Mouse (Mus musculus): ENCODE results near the gene Cep57. TPM values are rescaled to one million over a fixed set of nuclear protein-coding genes. Genes with fewer than 3 reads are reported as not detected.

Gene Cep57
- 1 to 10 TPM; 4.4 to 4.9 TPM for total RNA-seq (2021)
- long read RNA-seq, experiment 1, partial matches to known transcripts, result 0 of 1 reads
- long read RNA-seq, experiment 1, other reads (novel, unspliced or antisense), result 1 of 1 reads
- long read RNA-seq, experiment 2, partial matches to known transcripts, result 0 of 6 reads
- long read RNA-seq, experiment 2, other reads (novel, unspliced or antisense), result 1 of 6 reads

DNA sequence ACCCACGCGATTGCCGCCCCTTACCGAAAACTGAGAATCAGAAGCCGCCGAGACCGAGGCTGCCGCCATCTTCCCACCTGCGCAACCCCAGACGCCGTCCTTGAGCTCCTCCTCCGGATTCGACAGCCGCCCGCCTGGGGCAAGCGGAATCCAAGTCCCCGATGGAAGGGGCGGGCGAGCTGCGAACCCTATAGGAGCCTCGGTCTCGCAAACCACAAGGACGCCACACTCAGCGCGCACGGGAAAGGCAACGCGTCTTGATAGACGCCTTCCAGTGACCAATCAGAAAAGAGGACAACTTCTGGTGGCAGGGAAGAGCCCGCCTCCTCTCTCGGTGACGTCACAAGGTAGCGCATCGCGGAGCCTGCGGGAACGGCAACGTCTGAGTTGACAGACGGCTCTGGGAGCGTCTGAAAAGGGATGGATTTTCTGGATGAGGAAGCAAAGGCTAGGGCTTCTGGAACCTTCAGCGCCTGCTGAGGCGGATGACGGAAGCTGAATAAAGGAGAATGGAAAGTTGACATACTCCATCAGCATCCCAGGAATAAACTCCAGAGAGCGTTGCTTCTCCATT lies at the start of gene Cep57:
TSS of gene Cep57 (minus strand) at position 276 of the 574 bp plus-strand sequence.
- DNase-seq (ENCODE audit: low spot score), result peak; percentile 96

DNA sequence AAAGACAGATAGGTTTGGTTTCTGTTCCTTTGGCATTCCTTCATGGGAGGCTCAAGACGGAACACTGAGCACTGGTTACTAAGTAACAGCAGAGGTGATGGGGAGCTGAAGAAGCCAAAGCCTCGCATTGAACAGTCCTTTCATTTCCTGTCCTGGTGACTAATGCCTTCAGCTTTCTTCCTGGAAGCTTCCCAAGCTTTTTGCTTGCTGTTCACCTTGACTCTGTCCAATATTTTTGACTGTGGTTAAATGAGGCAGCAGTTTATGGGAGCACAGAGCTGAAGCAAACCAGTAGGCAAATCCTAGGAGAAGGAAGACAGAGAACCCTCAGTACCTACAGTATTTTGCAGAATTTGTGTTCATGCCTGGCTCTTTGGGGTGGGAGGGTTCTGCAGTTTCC lies 48.4 kb upstream of the Cep57 start:
- DNase-seq (ENCODE audit: low spot score), result peak; percentile 22

DNA sequence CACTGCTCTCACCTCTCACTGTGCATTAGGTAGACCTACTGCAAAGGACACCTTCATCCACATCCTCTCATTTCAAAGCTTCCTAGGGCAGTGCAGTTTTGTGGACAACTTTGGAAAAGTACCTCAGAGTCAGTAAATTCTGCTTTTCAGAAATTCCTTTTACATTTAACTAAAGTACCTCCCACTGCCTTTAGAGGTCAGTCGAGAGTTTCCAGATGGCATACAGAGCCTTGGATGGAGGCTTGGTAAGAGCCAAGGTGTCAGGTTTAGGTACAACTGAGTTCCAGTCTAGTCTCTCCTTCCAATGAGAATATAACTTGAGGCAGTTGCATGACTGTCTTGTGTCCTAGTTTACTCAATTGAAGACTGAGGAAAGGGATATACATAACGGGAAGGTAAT lies 47.5 kb upstream of the Cep57 start:
- no peak for DNase-seq (ENCODE audit: low spot score)

DNA sequence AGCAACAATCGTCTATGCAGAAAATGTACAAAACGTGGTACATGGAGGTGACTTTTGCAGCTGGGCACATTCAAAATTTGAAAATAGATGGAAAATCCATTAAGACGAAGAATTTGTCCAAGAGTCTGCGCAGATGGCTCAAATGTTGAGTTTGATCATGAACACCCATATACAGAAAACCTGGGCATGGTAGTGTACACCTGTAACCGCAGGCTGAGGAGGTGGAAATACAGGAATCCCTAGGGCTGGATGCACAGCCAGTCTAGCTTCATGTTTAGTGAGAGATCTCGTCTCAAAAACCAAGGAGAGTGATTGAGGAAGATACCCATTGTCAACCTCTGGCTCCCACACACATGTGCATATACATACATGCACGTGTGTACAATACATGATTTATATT lies 44.7 kb upstream of the Cep57 start:
- no peak for DNase-seq (ENCODE audit: low spot score)

DNA sequence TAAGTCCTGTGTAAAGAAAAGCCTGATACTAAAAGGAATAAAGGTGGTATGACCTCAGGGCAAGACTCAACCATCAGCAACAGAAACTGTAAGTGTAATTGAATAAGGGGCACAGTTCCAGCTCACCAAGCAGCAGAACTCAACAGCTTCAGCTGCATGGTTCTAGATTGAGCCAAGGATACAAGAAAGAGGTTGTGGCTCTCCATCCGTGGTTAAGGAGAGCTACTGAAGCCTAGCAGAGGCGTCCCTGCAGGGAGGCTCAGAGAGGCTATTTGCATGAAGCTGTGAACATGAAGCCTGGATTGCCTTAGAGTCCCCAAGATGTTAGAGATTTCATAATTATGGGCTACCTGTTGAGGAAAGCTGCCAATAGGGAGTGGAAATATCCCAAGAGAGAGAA lies 40.7 kb upstream of the Cep57 start:
- no peak for DNase-seq (ENCODE audit: low spot score)

DNA sequence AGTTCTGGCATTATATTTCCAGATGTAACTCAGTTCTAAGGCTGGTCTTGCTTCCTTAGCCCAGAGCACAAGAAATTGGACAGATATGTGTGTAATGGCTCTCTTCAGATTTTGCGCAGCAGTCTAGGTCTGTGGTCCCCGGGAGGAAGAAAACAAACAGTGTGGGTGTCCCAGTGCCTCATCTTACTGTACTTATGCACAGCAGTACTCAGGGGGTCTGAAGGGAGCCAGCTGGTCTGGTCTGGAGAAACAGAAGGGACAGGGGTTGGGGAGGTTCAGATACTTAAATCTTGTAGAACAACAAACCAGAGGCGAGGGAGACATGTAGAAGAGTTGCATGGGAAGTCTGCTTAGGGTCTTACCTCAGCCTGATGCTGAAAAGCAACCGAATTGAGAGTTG lies 29.9 kb upstream of the Cep57 start:
- no peak for DNase-seq (ENCODE audit: low spot score)

DNA sequence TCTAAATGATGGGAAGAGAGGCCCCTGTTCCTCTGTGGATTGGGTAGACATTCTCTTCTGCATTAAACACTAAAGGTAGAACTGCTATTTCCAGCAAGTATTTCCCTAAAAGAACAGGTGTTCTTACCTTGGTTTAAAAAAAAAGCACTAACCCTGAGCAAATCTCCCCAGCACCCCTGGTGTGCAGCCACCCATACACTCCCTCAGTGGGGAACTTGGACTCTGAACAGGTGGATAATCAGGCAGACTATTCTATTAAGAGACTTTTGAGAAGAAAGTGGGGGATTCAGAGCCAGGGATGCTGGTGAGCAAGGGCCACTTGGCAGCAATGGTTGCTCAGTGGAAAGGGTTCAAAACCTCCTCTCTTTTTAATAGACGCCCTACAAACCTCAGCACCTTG lies 29.3 kb upstream of the Cep57 start:
- no peak for DNase-seq (ENCODE audit: low spot score)

DNA sequence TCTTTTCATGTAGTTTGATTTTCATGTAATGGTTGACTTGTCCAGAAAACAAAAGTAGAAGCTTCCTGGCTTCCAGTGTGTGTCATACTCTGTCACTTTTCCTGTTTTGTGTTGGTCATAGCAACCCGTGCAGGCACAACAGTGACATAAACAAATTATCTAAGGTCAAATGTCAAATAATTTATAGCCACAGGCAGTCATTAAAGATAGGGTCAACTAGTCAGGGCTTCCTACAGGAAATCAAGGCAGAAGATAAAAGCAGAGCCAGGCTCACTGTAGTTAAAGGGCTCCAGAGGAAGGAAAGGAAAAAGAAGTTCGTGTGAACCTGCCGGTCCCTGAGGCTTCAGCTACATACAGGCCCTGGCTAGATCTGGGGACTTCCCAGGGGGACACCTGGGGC lies 27.0 kb upstream of the Cep57 start:
- DNase-seq (ENCODE audit: low spot score), result no peak

DNA sequence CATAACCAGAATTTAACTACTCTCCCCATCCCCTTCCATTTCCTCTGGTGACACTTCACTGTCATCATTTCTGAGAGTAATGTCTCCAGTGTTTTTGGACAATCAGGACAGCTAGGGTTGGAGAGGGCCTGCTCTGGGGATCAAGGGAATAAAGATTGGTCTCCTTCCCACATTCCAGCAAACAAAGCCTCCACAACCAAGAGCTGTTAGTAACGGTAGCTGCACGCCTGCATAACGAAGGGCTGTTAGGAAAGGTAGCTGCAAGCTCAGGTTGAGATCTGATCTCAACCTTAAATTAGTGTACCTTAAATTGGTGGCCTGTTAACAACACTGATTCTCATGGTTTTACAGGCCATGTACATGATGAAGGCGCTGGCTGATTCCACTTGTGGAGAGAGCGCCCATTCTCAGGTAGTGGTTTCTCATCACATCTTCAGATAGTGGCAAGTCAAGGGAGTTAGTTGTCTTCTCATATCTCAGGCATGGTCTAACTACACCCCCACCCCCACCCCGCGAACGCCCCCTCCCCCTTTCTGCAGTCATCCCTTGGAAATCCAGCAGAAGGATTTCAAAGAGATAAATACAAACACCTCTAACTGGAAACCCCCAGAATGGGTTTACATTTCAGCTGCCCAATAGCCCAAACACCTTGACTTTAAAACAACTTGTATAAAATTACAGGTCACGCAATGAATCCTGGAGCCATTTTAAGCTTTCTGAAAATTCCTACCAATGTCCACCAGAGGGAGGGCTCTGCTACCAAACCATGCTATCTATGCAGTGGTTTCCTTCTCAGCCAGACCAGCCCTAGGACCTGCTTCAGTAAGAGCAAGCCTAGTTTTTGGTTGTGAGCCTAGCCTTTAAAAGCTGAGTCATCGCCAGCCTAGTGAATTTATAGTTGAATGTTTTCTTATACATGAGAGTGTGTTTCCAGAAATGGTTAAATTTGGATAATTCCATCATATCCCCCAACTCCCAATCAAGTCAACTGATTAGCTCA lies 21.9 kb upstream of the Cep57 start:
- DNase-seq (ENCODE audit: low spot score), result peak; percentile 27

DNA sequence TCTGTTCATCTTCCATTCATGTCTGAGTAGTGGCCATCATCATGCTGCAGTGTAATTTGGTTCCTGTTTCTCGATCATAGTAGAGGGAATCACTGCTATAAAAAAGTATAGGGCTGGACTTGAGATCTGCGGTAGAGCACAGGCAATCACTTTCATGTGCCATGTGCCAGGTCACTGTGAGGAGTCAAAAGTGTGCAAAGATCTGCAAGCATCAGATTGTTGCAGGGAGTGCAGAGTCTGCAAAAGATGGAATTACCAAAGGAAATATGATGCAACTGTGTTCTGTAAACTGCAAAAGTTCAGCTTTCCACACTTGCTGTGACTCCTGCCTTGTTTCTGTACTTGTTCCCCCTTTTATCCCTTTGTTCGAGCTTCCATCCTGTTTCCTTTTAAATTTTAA lies 20.7 kb upstream of the Cep57 start:
- no peak for DNase-seq (ENCODE audit: low spot score)

DNA sequence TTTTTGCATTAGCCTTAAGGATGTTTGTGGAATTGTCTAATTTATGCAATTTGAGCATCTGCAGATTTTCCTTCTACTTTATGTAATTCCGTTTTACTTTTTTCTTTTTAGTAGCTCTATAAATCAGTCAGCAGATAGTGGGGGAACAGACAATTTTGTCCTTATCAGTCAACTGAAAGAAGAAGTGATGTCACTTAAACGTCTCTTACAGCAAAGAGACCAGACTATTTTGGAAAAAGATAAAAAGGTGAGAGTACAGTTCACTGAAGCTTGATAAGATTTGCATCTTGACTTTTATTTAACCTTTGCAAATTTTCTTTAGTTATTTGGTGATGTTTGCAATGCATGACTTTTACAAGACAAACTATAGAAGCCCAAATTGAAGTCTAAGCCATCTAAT lies 9.8 kb upstream of the Cep57 start:
- no peak for DNase-seq (ENCODE audit: low spot score)

DNA sequence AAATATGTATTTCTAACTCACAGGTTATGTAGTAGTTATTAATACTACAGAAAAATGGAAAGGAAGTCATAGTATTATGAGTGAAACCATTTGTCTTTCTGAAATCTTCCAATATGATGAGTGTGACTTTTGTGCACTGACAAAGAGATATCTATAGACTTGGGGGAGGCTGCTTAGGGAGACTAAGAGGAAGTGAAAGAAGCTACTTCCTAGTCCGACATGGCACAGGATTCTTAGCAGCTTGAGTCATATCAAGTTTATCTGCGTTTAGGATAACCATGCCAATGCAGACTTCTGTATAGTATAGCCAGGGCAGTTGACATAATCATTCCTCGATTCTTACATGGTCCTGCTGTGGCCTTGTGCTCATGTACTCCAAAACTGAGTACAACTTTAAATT lies 8.3 kb upstream of the Cep57 start:
- DNase-seq (ENCODE audit: low spot score), result no peak

DNA sequence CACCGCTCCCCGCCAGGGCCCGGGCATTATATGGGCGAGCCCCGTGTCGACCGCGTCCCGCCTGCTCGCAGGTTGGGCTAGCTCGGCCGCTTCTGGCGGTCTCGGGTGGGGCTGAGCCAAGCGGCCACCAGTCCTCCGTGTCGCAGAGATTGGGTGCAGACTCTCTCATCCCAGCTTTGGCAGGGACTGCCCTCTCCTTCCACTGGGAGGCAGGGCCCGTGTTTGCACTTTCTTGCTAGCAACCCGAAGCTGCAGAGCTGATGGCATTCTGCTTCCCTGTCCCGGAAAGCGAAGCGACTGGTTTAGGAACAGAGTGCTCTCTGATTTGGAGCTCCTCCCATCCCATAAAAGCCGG lies 1.2 kb upstream of the Cep57 start:
- no peak for DNase-seq (ENCODE audit: low spot score)

DNA sequence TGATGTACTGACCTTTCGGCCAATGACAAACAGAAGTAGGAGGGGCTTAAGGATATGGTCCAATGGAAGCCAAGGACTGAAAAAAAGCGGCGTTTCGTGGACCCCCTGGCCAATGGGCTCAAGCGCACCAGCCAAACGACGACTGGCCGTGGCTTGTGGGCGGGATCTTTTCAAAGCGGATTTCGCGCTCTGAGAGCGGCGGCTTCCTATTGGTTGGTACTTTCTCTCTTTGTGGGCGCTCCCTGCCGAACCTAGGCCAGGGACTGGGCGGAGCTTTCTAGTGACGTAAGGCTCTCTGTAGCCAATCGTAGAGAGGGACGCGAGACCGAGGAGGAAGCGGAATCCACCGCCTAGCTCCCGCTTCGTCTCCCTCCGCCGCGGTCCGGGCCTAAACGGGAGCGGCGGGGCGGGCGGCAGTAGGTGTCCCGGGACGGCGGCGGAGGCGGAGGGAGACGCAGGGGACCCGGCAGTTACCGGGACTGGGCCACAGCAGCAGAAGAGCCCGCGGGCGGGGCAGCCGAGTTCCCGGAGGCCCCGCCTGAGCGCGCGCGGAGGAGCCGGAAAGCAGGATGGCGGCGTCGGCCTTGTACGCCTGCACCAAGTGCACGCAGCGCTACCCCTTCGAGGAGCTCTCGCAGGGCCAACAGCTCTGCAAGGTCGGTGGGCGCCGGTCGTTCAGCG lies 639 bp upstream of the Cep57 start, which contains the start of gene Fam76b:
TSS of gene Fam76b (plus strand) at position 311 of the 681 bp plus-strand sequence.
- DNase-seq (ENCODE audit: low spot score), result peak; percentile 100

DNA sequence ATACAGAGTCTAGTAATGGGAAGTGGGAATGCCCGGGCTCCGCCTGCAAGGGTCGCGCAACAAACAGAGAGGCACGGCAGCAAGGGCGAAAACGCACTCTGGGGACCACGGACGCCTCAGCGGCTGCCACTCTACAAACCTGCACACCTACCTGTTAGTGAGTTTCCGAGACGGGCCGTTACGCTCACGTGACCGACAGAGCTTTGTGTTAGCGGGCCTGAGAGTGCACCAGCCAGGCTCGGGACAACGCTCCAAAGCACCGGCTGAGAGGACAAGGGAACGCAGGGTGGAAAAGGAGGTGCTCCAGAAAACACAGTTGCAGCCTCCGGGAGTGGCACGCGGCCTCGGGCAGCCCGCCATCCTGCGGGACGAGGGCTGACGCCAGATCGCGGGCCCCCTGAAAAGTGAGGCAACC lies 509 bp downstream of the Cep57 start:
- DNase-seq (ENCODE audit: low spot score), result peak; percentile 43

DNA sequence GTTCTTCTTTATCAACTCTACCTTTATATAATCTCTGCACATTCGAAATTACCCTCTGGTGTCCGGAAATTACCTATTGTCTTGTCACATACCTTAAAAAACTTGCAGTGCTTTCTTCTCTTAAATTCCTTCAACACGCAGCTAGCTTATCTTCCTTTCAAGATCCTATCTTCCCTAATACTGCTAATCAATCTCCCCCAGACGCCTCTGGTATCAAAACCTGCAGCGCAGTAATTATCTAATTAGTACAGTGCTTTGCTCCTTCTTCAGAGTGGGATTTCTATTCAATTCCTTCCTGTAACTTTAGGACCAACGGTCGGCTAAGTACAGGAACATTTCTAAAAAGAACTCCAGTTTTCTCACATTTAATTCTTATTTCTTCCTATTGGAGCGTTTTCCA lies 1.0 kb downstream of the Cep57 start:
- DNase-seq (ENCODE audit: low spot score), result no peak

DNA sequence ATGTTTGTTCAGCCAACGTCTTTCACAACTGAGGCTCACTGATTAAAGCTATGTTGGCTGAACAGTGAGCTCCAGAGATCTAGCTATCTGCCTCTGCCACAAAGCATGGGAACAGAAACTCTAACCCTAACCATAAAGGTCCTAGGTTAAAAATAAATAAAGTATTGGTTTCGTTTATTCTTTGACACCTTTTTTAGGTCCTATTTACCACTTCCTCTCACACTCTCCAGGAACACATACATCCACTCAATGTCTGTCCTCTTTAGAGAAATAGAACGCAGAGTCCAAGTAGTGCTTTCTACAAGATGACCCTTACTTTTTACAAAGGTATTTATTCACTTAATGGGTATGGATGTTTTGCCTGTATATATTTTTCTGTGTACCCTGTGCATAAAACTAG lies 6.1 kb downstream of the Cep57 start:
- DNase-seq (ENCODE audit: low spot score), result no peak

DNA sequence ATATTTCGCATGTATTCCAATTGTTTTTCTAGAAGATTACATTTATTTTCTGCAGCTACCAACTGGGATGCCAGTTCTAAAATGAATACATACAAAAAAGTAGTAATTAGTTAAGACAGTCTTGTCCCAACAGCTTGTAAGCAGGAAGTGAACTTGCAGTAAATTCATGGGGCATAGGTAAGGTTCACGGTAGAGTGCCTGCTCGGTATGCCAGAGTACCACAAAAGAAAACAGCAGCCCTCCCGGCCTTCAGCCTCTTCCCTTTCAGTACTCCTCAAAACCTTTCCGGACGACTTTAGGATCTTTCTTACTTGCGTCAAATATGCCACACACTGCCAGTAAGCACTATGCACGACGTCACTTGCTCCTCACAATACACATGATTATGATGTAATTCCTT lies 8.5 kb downstream of the Cep57 start:
- no peak for DNase-seq (ENCODE audit: low spot score)

DNA sequence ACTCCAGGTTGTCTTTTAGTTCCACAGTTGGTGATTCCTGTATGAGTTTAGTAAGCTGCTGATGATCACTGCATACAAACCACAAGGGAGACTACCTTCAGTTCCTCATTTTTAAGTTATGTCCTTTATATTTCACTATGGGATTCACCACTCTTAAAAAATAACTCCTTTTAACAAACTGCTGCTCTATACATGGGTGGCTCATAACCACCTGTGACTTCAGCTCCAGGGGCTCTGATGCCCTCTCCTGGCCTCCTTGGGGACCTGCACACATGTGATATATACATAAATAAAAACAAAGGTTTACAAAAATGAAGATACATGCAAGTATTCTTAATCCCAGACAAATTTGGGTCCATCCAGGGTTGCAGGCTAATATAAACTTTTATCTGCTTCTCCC lies 17.0 kb downstream of the Cep57 start:
- DNase-seq (ENCODE audit: low spot score), result no peak

DNA sequence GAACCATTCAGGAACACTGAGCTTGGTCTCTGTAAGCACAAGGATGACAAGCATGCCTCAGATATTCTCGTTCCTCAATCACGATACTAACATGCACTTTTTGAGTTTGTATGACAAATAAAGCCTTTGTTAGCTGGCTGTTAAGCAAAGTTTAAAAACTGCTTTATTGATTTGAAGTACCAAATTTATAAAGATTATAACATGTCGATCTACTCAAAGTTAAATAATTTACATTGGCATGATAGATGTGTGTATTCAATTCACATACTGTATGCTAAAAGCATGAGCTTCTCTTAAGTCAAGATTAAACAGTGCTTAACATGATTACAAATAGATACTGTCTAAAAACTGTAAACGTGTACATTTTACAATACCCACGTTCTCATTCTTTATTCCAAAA lies 19.2 kb downstream of the Cep57 start:
- no peak for DNase-seq (ENCODE audit: low spot score)

DNA sequence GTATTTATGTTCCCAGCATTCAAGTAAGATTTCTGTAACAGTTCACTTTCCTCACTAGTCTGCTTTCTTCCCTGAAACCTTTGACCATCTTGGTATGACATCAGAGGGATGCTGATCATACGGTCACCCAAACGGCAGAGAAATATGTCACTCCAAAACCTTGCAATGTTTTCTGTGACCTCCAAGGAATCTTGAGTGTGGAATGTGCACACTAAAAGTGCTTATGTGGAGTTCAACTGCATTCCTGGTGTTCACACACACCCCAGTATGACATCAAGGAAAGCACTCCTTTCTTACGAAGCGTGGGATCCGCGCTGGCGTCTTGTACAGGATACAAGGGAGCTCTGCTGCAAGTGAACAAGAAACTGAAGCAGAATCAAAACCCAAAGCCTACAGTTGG lies 20.1 kb downstream of the Cep57 start:
- no peak for DNase-seq (ENCODE audit: low spot score)

DNA sequence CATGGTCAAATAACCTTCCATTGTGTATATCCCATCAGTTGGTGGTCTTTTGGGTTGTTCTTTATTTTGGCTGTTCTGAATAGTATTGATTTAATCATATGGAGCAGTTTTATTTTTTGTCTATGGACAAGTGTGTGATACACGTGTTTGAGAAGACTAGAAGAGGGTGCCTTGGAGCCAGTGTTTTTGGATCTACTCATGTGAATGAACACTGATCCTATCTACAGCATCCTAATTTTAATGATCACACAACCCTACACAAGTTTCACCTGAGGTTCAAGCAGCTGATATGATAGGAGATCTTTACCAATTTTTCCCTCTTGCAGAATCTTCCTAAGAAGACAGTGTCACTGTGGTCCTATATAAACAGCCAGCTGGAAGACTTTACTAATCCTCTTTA lies 22.4 kb downstream of the Cep57 start:
- no peak for DNase-seq (ENCODE audit: low spot score)
